Mouse (Mus musculus) CD4-positive, CD25-positive, alpha-beta regulatory T cell, adult 9 weeks (primary cell): ENCODE data around the gene Zfp365. TPM values are rescaled to one million over a fixed set of nuclear protein-coding genes. Genes with fewer than 3 reads are reported as not detected.

Experiments used
- polyA plus RNA-seq: library from polyadenylated mRNA; unstranded; fragments of 100-300 nt; shearing (Covaris generic); gene quantifications from one replicate; pipeline ENCODE4 v1.2.1, GENCODE M21; 2017

The Zfp365 gene
- 6.5 TPM for polyA plus RNA-seq

DNA sequence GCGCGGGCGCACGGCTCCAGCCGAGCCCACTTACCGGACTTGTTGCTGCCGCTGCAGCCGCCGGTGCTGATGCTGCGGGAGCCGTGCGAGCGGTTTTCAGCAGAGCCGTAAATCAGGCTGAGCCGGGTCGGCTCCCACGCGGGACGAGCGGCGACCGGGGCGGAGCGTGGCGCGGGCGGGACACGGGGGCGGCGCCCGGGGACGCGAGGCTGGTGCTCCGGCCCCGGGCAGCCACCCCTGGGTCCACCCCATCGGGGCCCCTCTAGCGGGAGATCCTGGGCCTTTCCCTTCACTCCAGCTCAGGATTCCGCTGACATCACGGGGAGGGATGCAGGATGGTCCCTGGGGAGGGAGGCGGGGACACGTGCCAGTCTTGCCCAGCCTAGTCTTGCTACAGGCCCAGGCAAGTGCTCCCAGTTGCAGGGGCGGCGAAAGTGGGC, at the start of gene Zfp365:
Gene Zfp365 (minus strand): TSS at position 326 of the 440 bp plus-strand sequence.

Other genes with a start within 250 kb of the Zfp365 start
- 0.25 TPM for gene Rtkn2, start 66.9 kb upstream of the Zfp365 start, polyA plus RNA-seq